Mouse (Mus musculus) liver, embryonic 15.5 days (tissue): ENCODE data around the gene Slc7a8. TPM values are rescaled to one million over a fixed set of nuclear protein-coding genes. Genes with fewer than 3 reads are reported as not detected.

ENCODE experiments used
- ATAC-seq: fragments of 200-750 bp; cut with Nextera tagmentation; 2 replicates; pipeline ENCODE4 v1.8.0; 2017; ENCODE audit warnings: moderate number of reproducible peaks, mild to moderate bottlenecking, moderate library complexity; ENCODE audit not compliant: insufficient read depth
- H3K27ac ChIP-seq: fragments of 300-500 bp; sonication (generic); replicated peaks from 2 replicates; pipeline ENCODE4 v1.5.1; 2015; ENCODE audit warnings: mild to moderate bottlenecking, inconsistent platforms
- H3K27me3 ChIP-seq: fragments of 300-500 bp; sonication (generic); 2 replicates; pipeline ENCODE4 v1.6.1; 2015; ENCODE audit warnings: mild to moderate bottlenecking, inconsistent platforms
- H3K36me3 ChIP-seq: fragments of 300-500 bp; sonication (generic); replicated peaks from 2 replicates; pipeline ENCODE4 v1.6.1; 2015; ENCODE audit warnings: moderate library complexity, mild to moderate bottlenecking, inconsistent platforms
- H3K4me1 ChIP-seq: fragments of 300-500 bp; sonication (generic); replicated peaks from 2 replicates; pipeline ENCODE4 v1.6.1; 2015; ENCODE audit warnings: inconsistent platforms
- H3K4me2 ChIP-seq: fragments of 300-500 bp; sonication (generic); 2 replicates; pipeline ENCODE4 v1.6.1; 2015; ENCODE audit warnings: moderate library complexity, mild to moderate bottlenecking, inconsistent platforms
- H3K4me3 ChIP-seq: fragments of 300-500 bp; sonication (generic); replicated peaks from 2 replicates; pipeline ENCODE4 v1.5.1; 2015; ENCODE audit warnings: mild to moderate bottlenecking, inconsistent platforms
- H3K9ac ChIP-seq: fragments of 300-500 bp; sonication (generic); 2 replicates; pipeline ENCODE4 v1.6.1; 2015; ENCODE audit warnings: moderate library complexity, mild to moderate bottlenecking, inconsistent platforms
- H3K9me3 ChIP-seq: fragments of 300-500 bp; sonication (generic); replicated peaks from 2 replicates; pipeline ENCODE4 v1.6.1; 2016; ENCODE audit warnings: inconsistent platforms
- WGBS: fragments of 180-500 bp; shearing (Covaris S2); methylation state at CpG from one replicate; pipeline ENCODE4 v1.1.7; 2015; ENCODE audit warnings: mixed read lengths; ENCODE audit not compliant: insufficient replicate concordance; 5-methylcytosine and 5-hydroxymethylcytosine counted together
- polyA plus RNA-seq: library from polyadenylated mRNA; unstranded; fragments of >200 nt; fragmentation: Nextera tagmentation; extraction: Ambion mirVana; gene quantifications from 2 replicates; pipeline ENCODE4 v1.2.1, GENCODE M21; 2015

Slc7a8 gene
- polyA plus RNA-seq: 3.0 and 3.5 TPM in 2 replicates

DNA sequence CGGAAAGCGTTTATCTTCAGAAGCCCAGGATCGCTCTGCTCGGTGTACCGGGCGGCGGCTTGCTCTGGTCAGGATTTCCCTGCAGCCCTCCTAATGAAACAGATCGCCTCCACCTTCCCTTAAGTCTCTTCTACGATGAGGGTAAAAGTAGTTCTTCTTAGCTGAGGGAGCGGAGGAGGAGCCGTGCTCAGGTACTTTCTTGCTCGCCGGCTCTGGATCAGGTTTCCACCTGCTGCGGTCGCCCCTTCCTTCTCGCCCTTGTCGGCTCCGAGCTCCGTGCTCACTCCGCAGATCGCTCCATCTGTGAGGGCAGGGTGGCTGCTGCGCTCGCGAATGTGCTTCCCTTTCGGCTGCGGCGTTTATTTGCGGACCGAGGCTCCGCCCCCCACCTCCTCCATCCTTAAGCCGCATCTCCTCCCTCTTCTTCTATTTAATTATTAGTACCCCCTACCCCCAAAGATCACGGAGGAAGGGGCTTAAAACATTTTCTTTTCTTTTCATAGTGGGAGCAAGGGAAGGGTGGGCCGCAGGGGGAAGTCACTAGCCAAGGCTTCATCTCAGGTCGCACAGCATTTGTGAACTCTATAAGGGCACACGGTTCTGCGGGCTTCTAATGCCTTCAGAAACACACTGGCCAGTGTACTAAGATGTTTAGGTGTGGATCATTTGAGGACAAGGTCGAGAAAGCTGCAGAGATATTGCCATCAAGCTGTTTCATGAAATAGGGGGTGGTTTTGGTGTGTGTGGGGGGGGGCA, at the start of gene Slc7a8:
Gene Slc7a8 (minus strand): TSS at position 337 of the 756 bp plus-strand sequence.
- Histone ChIP-seq H3K27me3 (peaks cover 61% of the 10 kb centered on the region), H3K36me3 (no peaks in the 10 kb centered on the region), H3K4me1 (peaks cover 5% of the 10 kb centered on the region; the same call in 1 of the 2 replicates), H3K9ac (no peak within 1 kb of the TSS), H3K4me2 (peak within 1 kb of the TSS; percentile 73), H3K9me3 (no peaks in the 10 kb centered on the region), H3K27ac (no peak within 1 kb of the TSS), H3K4me3 (peak within 1 kb of the TSS; percentile 51)
- WGBS: 2% methylated on average over 37 of the region's 37 CpGs
- no peak for ATAC-seq

GRCm38 (mm10) chr14:54823716-54824115, 42.0 kb upstream of the Slc7a8 start:
- Histone ChIP-seq H3K36me3 (no peaks in the 10 kb centered on the region), H3K4me1 (no peaks in the 10 kb centered on the region), H3K9me3 (no peaks in the 10 kb centered on the region), H3K4me3 (no peak overlapping the region), H3K27ac (no peak overlapping the region), H3K9ac (no peak overlapping the region), H3K27me3 (no peaks in the 10 kb centered on the region), H3K4me2 (no peak overlapping the region)
- WGBS: 84% methylated on average over 1 of the region's 1 CpGs
- no peak for ATAC-seq

DNA sequence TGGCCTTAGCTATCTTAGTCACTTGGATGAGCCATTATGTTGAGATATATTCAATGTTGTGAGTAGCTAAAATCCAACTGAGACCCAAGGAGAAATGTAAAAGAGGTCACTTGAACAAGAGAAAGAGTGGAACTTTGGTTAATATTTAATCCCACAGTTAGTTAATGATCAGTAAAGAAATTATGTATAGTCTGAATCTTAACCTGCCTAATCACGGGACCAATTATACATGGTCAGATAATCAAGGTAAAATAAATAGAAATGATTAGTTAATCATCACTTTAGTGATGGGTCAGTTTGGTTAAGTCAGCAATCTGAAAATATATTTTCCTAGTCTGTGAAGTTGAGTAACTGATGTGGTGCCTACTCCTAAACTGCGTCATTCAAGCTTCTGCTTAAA, 40.6 kb upstream of the Slc7a8 start:
- Histone ChIP-seq H3K4me3 (no peak overlapping the region), H3K9me3 (no peaks in the 10 kb centered on the region), H3K27ac (no peak overlapping the region), H3K4me1 (no peaks in the 10 kb centered on the region), H3K9ac (no peak overlapping the region), H3K27me3 (no peaks in the 10 kb centered on the region), H3K4me2 (peak overlapping the region; percentile 8; the same call in 1 of the 2 replicates), H3K36me3 (no peaks in the 10 kb centered on the region)
- no peak for ATAC-seq
- whole genome bisulfite sequencing: 70% methylated on average over 2 of the region's 2 CpGs

DNA sequence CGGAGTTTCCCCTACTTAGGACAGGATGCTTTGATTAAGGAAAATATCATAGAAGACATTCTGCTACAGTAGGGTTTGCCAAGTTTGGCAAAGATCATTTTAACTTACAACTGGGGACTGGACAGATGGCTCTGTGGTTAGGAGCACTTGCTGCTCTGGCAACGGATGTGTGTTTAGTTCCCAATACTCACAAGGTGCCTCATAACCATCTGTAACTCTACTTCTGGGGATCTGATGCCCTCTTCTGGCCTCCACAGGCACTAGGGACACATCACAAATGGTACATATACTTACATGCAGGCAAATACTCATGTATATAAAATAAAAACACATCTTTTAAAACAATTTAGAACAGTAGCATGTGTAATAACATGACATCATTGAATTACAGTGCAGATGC, 36.0 kb upstream of the Slc7a8 start:
- ATAC-seq: no peak
- Histone ChIP-seq H3K4me3 (no peak overlapping the region), H3K27ac (no peak overlapping the region), H3K27me3 (no peaks in the 10 kb centered on the region), H3K9me3 (no peaks in the 10 kb centered on the region), H3K4me1 (no peaks in the 10 kb centered on the region), H3K9ac (no peak overlapping the region), H3K4me2 (no peak overlapping the region), H3K36me3 (no peaks in the 10 kb centered on the region)
- 34% methylated on average over 2 of the region's 2 CpGs for WGBS

DNA sequence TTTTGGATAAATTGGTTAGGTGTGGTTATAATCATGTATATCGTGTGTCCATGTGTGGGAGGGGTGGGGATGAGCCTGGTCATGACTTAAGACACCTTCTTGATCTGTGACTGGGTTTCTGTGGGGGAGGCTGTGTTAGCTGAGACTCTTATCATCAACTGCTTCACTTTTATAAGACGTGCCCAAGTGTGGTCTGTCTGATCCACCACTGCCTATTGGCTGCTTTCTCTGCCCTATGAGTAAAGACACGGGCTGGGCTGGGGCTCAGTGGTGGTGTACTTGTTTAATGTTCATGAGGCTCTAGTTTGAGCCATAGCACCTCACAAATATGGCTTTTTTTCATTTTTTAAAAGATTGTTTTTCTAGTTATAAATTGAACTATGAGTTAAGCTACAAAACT, 34.0 kb upstream of the Slc7a8 start:
- no peak overlapping the region for H3K4me2 ChIP-seq
- no peaks in the 10 kb centered on the region for H3K36me3 ChIP-seq
- H3K9ac ChIP-seq: no peak overlapping the region
- ATAC-seq: no peak
- no peak overlapping the region for H3K27ac ChIP-seq
- H3K9me3 ChIP-seq: no peaks in the 10 kb centered on the region
- 19% methylated on average over 3 of the region's 3 CpGs for WGBS
- H3K27me3 ChIP-seq: no peaks in the 10 kb centered on the region
- no peak overlapping the region for H3K4me3 ChIP-seq
- H3K4me1 ChIP-seq: no peaks in the 10 kb centered on the region

DNA sequence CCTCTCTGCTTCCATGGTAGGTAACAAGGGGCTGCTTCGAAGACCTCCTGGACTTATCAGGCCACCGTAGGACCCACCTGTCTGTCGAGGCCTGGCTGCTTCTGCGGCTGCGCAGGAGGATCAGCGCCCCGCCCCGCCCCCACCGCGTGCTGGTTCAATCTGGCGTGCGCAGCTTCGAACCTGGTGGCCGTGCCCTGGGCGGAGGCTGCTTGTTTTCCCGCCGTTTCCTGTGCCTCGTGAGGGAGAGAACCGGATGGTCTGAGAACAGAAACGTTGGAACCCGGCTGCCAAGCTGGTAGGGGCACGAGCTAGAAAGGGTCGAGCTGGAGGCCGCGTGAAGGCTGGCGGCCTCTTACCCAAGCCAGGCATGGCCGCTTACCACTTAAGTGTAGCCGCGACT, 32.2 kb upstream of the Slc7a8 start, which contains the start of gene Rnf212b:
Gene Rnf212b (plus strand): TSS at position 151 of the 400 bp plus-strand sequence.
- H3K4me3 ChIP-seq: no peak within 1 kb of the TSS
- H3K4me2 ChIP-seq: no peak within 1 kb of the TSS
- H3K27ac ChIP-seq: no peak within 1 kb of the TSS
- ATAC-seq: no peak
- no peaks in the 10 kb centered on the region for H3K36me3 ChIP-seq
- no peak within 1 kb of the TSS for H3K9ac ChIP-seq
- no peaks in the 10 kb centered on the region for H3K27me3 ChIP-seq
- no peaks in the 10 kb centered on the region for H3K4me1 ChIP-seq
- 77% methylated on average over 29 of the region's 29 CpGs for WGBS
- H3K9me3 ChIP-seq: no peaks in the 10 kb centered on the region

GRCm38 (mm10) chr14:54809668-54810033, 27.9 kb upstream of the Slc7a8 start:
- Histone ChIP-seq H3K9ac (no peak overlapping the region), H3K4me1 (no peaks in the 10 kb centered on the region), H3K27ac (no peak overlapping the region), H3K9me3 (no peaks in the 10 kb centered on the region), H3K27me3 (no peaks in the 10 kb centered on the region), H3K4me3 (no peak overlapping the region), H3K4me2 (no peak overlapping the region), H3K36me3 (no peaks in the 10 kb centered on the region)
- WGBS: 55% methylated on average over 3 of the region's 3 CpGs
- no peak for ATAC-seq

DNA sequence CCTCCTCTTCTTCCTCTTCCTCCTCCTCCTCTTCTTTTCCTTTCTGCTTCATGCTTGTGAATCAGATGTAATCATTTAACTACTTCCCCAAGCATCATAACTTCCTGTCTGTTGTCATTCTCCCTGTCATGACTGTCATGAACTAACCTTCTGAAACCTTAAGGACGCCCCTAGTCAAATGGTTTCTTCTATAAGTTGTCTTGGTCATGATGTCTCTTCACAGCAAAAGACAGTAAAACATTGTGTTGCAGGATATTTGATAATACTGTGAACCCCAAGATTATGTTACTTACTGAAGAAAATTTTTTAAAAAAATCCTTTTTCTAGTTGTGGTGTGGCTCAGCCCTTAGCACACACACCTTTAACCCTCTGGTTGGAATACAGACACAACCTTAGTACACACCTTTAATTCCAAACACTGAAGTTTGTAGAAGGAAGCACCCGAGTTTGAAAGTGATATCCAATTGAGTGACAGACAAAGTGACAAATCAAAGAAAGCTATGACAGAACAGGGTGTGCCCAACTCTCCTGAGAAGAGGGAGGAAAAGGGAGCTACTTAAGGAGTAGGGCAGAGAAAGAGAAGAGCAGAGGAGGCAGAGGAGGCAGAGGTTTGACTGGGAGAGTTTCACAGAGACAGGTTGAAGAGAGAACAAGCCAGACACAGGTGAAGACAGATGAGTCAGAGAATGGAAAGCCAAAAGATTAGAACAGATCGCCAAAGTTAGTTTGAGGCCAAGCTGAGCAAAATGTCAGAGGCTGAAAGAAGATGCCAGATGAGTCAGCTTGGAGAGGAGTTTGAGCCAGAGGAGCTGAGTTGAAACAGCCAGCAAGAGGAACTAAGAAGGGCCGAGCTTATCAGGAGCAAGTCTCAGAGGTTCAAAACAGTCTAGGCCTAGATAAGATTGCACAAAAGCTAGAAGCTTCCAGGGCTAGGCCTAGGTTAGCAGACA, 27.2 kb upstream of the Slc7a8 start:
- no peaks in the 10 kb centered on the region for H3K4me1 ChIP-seq
- H3K27me3 ChIP-seq: no peaks in the 10 kb centered on the region
- ATAC-seq: no peak
- no peak overlapping the region for H3K4me3 ChIP-seq
- H3K27ac ChIP-seq: no peak overlapping the region
- no peak overlapping the region for H3K9ac ChIP-seq
- H3K4me2 ChIP-seq: no peak overlapping the region
- no peaks in the 10 kb centered on the region for H3K36me3 ChIP-seq
- no peaks in the 10 kb centered on the region for H3K9me3 ChIP-seq
- 21% methylated on average over 4 of the region's 4 CpGs for WGBS

GRCm38 (mm10) chr14:54806124-54806523, 24.4 kb upstream of the Slc7a8 start:
- H3K27ac ChIP-seq: no peak overlapping the region
- WGBS: 50% methylated on average over 4 of the region's 4 CpGs
- H3K4me1 ChIP-seq: no peaks in the 10 kb centered on the region
- no peaks in the 10 kb centered on the region for H3K36me3 ChIP-seq
- H3K27me3 ChIP-seq: no peaks in the 10 kb centered on the region
- no peak for ATAC-seq
- no peak overlapping the region for H3K4me2 ChIP-seq
- H3K4me3 ChIP-seq: no peak overlapping the region
- H3K9ac ChIP-seq: no peak overlapping the region
- H3K9me3 ChIP-seq: no peaks in the 10 kb centered on the region

DNA sequence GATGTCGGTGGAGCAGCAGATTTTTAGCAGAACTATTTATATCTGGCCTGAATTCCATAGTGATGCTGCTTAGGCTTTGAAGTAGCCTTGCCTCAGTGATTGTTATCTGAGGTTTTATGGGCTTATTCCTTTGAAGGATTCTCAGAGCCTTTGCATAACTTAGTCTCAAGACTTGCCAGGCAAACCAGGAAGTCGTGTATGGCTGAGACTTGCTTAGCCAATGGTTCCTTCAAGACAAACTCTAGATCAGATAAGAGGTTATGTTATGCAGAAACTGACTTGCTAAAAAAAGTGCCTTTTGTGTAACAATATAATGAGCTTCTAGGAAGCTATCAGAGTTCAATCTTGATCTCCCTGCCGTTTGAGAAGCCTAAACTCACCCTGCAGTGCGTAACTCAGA, 20.7 kb upstream of the Slc7a8 start:
- H3K9me3 ChIP-seq: no peaks in the 10 kb centered on the region
- H3K4me2 ChIP-seq: no peak overlapping the region
- H3K9ac ChIP-seq: no peak overlapping the region
- no peak overlapping the region for H3K4me3 ChIP-seq
- 38% methylated on average over 4 of the region's 4 CpGs for WGBS
- no peaks in the 10 kb centered on the region for H3K36me3 ChIP-seq
- ATAC-seq: no peak
- H3K27me3 ChIP-seq: no peaks in the 10 kb centered on the region
- H3K27ac ChIP-seq: no peak overlapping the region
- no peaks in the 10 kb centered on the region for H3K4me1 ChIP-seq

- ATAC-seq: no peak
- Histone ChIP-seq H3K4me2 (no peak overlapping the region), H3K4me3 (no peak overlapping the region), H3K36me3 (no peaks in the 10 kb centered on the region), H3K9ac (no peak overlapping the region), H3K9me3 (no peaks in the 10 kb centered on the region), H3K27me3 (no peaks in the 10 kb centered on the region), H3K27ac (no peak overlapping the region), H3K4me1 (no peaks in the 10 kb centered on the region)
- 43% methylated on average over 10 of the region's 10 CpGs for WGBS
Measured at GRCm38 (mm10) chr14:54799686-54800085, 17.9 kb upstream of the Slc7a8 start.
